Mouse (Mus musculus): Measurements from ENCODE around the gene Bpifb3. TPM values are rescaled to one million over a fixed set of nuclear protein-coding genes. Genes with fewer than 3 reads are reported as not detected.

Gene Bpifb3
- not detected in 2 replicates for polyA plus RNA-seq (2012; ENCODE audit: insufficient read depth, insufficient read length, missing spikeins)

- TF ChIP-seq POLR2A (IDR thresholded peaks at IDR 0.05; ENCODE audit: borderline replicate concordance, low read depth, low read length) (no peak), CTCF (IDR thresholded peaks at IDR 0.05; ENCODE audit: low read depth, low read length) (no peak)
- Histone ChIP-seq H3K4me3 (ENCODE audit: insufficient read depth, low read length) (no peak within 1 kb of the TSS), H3K27ac (ENCODE audit: insufficient read depth, low read depth, low read length) (no peak within 1 kb of the TSS), H3K4me1 (ENCODE audit: control insufficient read depth, insufficient read depth, low read length) (no peaks in the 10 kb centered on the region)
These were observed at the start of gene Bpifb3 for GRCm38 (mm10) chr2:153917930-153918329. TSS of gene Bpifb3 (plus strand) at chr2:153918230.

- Histone ChIP-seq H3K27ac (ENCODE audit: insufficient read depth, low read depth, low read length) (no peak within 1 kb of the TSS), H3K4me1 (ENCODE audit: control insufficient read depth, insufficient read depth, low read length) (no peaks in the 10 kb centered on the region), H3K4me3 (ENCODE audit: insufficient read depth, low read length) (no peak within 1 kb of the TSS)
- TF ChIP-seq CTCF (IDR thresholded peaks at IDR 0.05; ENCODE audit: low read depth, low read length) (no peak), POLR2A (IDR thresholded peaks at IDR 0.05; ENCODE audit: borderline replicate concordance, low read depth, low read length) (no peak)
These were observed 47.0 kb upstream of the Bpifb3 start, which contains the start of gene Sun5 for GRCm38 (mm10) chr2:153870984-153871383. TSS of gene Sun5 (minus strand) at chr2:153871084.

GRCm38 (mm10) chr2:153874745-153875144 lies 43.3 kb upstream of the Bpifb3 start, which contains the start of gene Bpifb2:
TSS of gene Bpifb2 (plus strand) at chr2:153875045.
- H3K4me3 ChIP-seq (ENCODE audit: insufficient read depth, low read length): no peak within 1 kb of the TSS
- H3K4me1 ChIP-seq (ENCODE audit: control insufficient read depth, insufficient read depth, low read length): no peaks in the 10 kb centered on the region
- H3K27ac ChIP-seq (ENCODE audit: insufficient read depth, low read depth, low read length): no peak within 1 kb of the TSS
- no peak for TF ChIP-seq POLR2A (IDR thresholded peaks at IDR 0.05; ENCODE audit: borderline replicate concordance, low read depth, low read length)
- no peak for TF ChIP-seq CTCF (IDR thresholded peaks at IDR 0.05; ENCODE audit: low read depth, low read length)

- no peak for TF ChIP-seq CTCF (IDR thresholded peaks at IDR 0.05; ENCODE audit: low read depth, low read length)
- TF ChIP-seq POLR2A (IDR thresholded peaks at IDR 0.05; ENCODE audit: borderline replicate concordance, low read depth, low read length): no peak
- Histone ChIP-seq H3K4me3 (ENCODE audit: insufficient read depth, low read length) (no peak overlapping the region), H3K4me1 (ENCODE audit: control insufficient read depth, insufficient read depth, low read length) (no peaks in the 10 kb centered on the region), H3K27ac (ENCODE audit: insufficient read depth, low read depth, low read length) (no peak overlapping the region)
These were observed 18.9 kb upstream of the Bpifb3 start for GRCm38 (mm10) chr2:153899111-153899510.

GRCm38 (mm10) chr2:153900088-153900487 lies 17.9 kb upstream of the Bpifb3 start, which contains the start of gene Bpifb6:
TSS of gene Bpifb6 (plus strand) at chr2:153900388.
- Histone ChIP-seq H3K27ac (ENCODE audit: insufficient read depth, low read depth, low read length) (no peak within 1 kb of the TSS), H3K4me1 (ENCODE audit: control insufficient read depth, insufficient read depth, low read length) (no peaks in the 10 kb centered on the region), H3K4me3 (ENCODE audit: insufficient read depth, low read length) (no peak within 1 kb of the TSS)
- TF ChIP-seq CTCF (IDR thresholded peaks at IDR 0.05; ENCODE audit: low read depth, low read length): no peak
- TF ChIP-seq POLR2A (IDR thresholded peaks at IDR 0.05; ENCODE audit: borderline replicate concordance, low read depth, low read length): no peak

GRCm38 (mm10) chr2:153902726-153903125 lies 15.3 kb upstream of the Bpifb3 start:
- Histone ChIP-seq H3K27ac (ENCODE audit: insufficient read depth, low read depth, low read length) (no peak overlapping the region), H3K4me3 (ENCODE audit: insufficient read depth, low read length) (no peak overlapping the region), H3K4me1 (ENCODE audit: control insufficient read depth, insufficient read depth, low read length) (no peaks in the 10 kb centered on the region)
- TF ChIP-seq POLR2A (IDR thresholded peaks at IDR 0.05; ENCODE audit: borderline replicate concordance, low read depth, low read length): no peak
- TF ChIP-seq CTCF (IDR thresholded peaks at IDR 0.05; ENCODE audit: low read depth, low read length): no peak

GRCm38 (mm10) chr2:153906626-153907025 lies 11.4 kb upstream of the Bpifb3 start:
- Histone ChIP-seq H3K4me3 (ENCODE audit: insufficient read depth, low read length) (no peak overlapping the region), H3K27ac (ENCODE audit: insufficient read depth, low read depth, low read length) (no peak overlapping the region), H3K4me1 (ENCODE audit: control insufficient read depth, insufficient read depth, low read length) (no peaks in the 10 kb centered on the region)
- TF ChIP-seq CTCF (IDR thresholded peaks at IDR 0.05; ENCODE audit: low read depth, low read length): no peak
- no peak for TF ChIP-seq POLR2A (IDR thresholded peaks at IDR 0.05; ENCODE audit: borderline replicate concordance, low read depth, low read length)

GRCm38 (mm10) chr2:153914151-153914550 lies 3.9 kb upstream of the Bpifb3 start:
- no peak overlapping the region for H3K27ac ChIP-seq (ENCODE audit: insufficient read depth, low read depth, low read length)
- TF ChIP-seq POLR2A (IDR thresholded peaks at IDR 0.05; ENCODE audit: borderline replicate concordance, low read depth, low read length) (no peak), CTCF (IDR thresholded peaks at IDR 0.05; ENCODE audit: low read depth, low read length) (no peak)
- no peak overlapping the region for H3K4me3 ChIP-seq (ENCODE audit: insufficient read depth, low read length)
- no peaks in the 10 kb centered on the region for H3K4me1 ChIP-seq (ENCODE audit: control insufficient read depth, insufficient read depth, low read length)

- H3K27ac ChIP-seq (ENCODE audit: insufficient read depth, low read depth, low read length): no peak overlapping the region
- no peak for TF ChIP-seq CTCF (IDR thresholded peaks at IDR 0.05; ENCODE audit: low read depth, low read length)
- no peak for TF ChIP-seq POLR2A (IDR thresholded peaks at IDR 0.05; ENCODE audit: borderline replicate concordance, low read depth, low read length)
- no peaks in the 10 kb centered on the region for H3K4me1 ChIP-seq (ENCODE audit: control insufficient read depth, insufficient read depth, low read length)
- H3K4me3 ChIP-seq (ENCODE audit: insufficient read depth, low read length): no peak overlapping the region
These were observed 3.2 kb downstream of the Bpifb3 start for GRCm38 (mm10) chr2:153921246-153921645.

GRCm38 (mm10) chr2:153929871-153930413 lies 11.9 kb downstream of the Bpifb3 start:
- Histone ChIP-seq H3K4me3 (ENCODE audit: insufficient read depth, low read length) (no peak overlapping the region), H3K4me1 (ENCODE audit: control insufficient read depth, insufficient read depth, low read length) (no peaks in the 10 kb centered on the region), H3K27ac (ENCODE audit: insufficient read depth, low read depth, low read length) (no peak overlapping the region)
- TF ChIP-seq CTCF (IDR thresholded peaks at IDR 0.05; ENCODE audit: low read depth, low read length) (peak; percentile 48; the same call in 1 of the 2 replicates), POLR2A (IDR thresholded peaks at IDR 0.05; ENCODE audit: borderline replicate concordance, low read depth, low read length) (no peak)

Data from bone marrow macrophage, adult 2 months (primary cell).